Mouse (Mus musculus) megakaryocyte progenitor cell, adult 5-6 weeks (primary cell): Measurements from ENCODE around the gene Adamts20. TPM values are rescaled to one million over a fixed set of nuclear protein-coding genes. Genes with fewer than 3 reads are reported as not detected.

Source experiments
- ATAC-seq: replicated peaks from 2 replicates; pipeline ENCODE4 v1.8.0; 2016; ENCODE audit warnings: mild to moderate bottlenecking, moderate TSS enrichment, inconsistent platforms; ENCODE audit not compliant: poor library complexity
- total RNA-seq, 2 experiments: library from RNA; stranded (forward) in 1 of 2; stranded (reverse) in 1 of 2; fragments of 157-497, 149-512 nt in 1 of 2; fragments of 200-1000 nt in 1 of 2; gene quantifications; 2 replicates each; pipeline versions ENCODE4 v1.2.3 to v1.2.4; 2015 to 2017

Gene Adamts20
- total RNA-seq, 2 experiments from 2014 or later, result not detected

GRCm38 (mm10) chr15:94254091-94254860 lies 210.9 kb downstream of the Adamts20 start:
- ATAC-seq, result no peak

DNA sequence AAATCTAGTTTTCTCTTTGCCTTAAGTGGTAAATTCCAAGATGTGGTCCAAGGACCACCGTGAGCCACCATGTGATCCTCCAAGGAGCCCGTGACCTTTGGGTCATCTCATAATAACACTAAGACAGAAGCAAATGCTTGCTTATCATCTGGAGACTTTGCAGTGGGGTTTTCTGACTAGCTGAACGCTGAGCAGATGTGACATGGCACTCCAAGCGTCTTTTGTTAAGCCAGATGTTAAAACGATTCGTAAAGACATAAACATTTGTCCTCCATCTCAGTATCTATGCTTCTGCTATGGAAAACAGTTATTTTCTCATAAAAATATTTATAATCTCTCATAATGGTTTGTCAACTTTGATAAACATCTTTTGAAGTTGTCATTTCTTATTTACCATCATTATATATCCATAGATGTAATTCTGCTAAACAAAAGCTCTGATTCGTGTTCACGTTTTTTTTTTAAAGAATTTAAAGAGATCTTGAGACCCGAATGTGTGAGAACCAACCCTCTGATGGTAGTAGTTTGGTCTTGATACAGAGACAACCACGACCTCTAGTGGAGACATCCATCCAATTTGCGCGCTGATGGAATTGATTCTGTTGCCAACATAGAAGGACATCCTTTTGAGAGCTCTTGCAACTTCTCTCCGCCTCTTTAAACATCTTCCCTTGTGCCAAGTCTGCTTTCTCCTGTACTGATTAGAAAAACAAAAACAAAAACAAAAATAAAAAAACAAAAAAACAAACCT lies 212.1 kb downstream of the Adamts20 start:
- ATAC-seq, result no peak

DNA sequence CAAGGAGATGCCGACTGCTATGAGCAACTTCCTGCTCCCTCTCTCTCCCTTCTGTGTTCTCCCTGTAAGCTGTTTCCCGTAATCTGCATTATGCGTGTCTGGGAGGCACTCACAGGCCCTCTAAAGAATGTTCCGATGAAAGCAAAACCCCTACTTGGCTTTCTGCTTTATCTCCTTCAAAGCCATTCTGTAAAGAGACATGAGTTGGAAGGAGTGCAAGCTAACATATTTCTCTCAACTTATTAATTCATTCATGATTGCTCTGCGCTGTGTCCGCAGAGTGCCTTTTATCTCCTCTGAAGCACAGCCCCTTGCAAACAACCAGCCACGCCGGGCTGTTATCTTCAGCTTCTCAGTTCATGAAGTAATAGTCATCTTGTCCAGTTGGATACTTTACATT lies 215.5 kb downstream of the Adamts20 start:
- no peak for ATAC-seq

GRCm38 (mm10) chr15:94248386-94248785 lies 216.8 kb downstream of the Adamts20 start:
- ATAC-seq, result no peak

DNA sequence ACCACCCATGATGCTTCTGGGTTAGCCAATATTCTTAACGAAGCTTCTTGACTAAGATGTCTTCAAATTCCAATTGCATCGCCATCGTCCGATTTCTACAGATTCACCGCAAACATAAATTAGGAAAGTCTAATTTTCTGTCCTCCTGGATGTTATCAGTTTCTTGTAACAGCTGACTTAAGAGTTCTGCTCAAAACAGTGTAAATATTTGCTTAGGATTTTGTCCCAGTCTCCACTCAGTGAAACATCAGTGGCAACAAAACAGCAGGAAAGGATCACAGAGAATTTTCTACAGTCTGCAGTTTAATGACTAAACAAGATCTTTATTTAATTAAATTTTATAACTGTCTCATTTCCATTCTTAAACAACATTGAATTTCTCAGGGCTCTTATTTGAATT lies 218.5 kb downstream of the Adamts20 start:
- ATAC-seq, result no peak

- no peak for ATAC-seq
Measured at GRCm38 (mm10) chr15:94244336-94244735, 220.9 kb downstream of the Adamts20 start.

- no peak for ATAC-seq
Measured at GRCm38 (mm10) chr15:94242133-94242532, 223.1 kb downstream of the Adamts20 start.

- no peak for ATAC-seq
Measured at GRCm38 (mm10) chr15:94239637-94240036, 225.6 kb downstream of the Adamts20 start.

DNA sequence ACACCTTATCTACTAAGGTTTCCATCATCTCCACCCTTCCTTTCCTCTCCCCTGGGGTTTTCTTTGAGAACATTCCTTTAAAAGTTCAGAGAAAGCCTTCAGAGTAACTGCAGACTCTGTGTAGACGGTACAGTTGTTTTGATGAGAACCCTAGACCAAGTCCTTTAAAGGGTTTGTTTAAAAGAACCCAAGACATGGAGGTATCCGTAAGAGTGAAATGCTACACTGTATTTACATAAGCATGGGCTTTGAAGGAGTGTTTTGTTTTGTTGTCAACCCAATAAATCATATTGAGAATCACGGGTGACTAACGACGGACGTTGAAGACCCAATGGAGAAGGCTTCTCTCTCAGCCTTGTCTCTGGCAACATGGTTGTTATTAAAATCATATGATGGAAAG lies 226.1 kb downstream of the Adamts20 start:
- ATAC-seq, result no peak

GRCm38 (mm10) chr15:94238058-94238876 lies 227.0 kb downstream of the Adamts20 start:
- no peak for ATAC-seq

DNA sequence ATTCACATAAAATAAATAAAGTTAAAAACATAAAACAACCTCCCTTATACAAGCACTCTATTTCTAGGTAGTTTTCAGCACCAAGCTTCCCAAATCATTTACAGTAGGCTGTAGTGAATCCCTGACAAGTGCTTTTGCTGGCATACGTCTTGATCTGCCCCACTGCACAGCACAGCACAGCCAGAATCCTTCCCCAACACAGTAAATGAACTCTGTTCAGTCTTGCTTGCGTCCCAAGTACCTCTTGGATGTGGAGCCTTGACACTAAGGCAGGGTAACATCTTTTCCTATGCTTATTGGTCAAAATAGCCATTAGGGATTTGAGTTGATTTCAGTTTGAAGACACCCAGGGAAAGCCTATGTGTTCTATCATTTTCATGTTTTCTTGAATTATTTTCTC lies 228.5 kb downstream of the Adamts20 start:
- no peak for ATAC-seq

DNA sequence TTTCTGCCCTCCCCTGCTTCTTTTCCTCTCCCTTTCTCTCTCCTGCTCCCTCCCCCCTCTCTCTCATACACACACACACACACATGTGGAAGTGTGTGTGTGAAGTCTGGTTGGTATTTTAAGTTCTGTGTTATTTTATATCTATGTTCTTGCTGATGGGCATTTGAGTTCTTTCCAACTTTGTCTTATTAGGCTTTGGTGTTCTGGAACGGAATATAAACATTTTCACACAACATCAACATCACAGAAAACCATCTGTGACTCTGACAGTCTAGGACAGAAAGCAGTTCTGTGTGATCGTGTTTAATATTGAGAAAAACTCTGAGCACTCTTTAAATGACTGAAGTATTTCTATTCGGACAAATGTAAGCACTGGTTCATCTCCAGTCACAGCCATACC lies 229.1 kb downstream of the Adamts20 start:
- ATAC-seq, result no peak

GRCm38 (mm10) chr15:94235190-94235589 lies 230.0 kb downstream of the Adamts20 start:
- ATAC-seq, result no peak

DNA sequence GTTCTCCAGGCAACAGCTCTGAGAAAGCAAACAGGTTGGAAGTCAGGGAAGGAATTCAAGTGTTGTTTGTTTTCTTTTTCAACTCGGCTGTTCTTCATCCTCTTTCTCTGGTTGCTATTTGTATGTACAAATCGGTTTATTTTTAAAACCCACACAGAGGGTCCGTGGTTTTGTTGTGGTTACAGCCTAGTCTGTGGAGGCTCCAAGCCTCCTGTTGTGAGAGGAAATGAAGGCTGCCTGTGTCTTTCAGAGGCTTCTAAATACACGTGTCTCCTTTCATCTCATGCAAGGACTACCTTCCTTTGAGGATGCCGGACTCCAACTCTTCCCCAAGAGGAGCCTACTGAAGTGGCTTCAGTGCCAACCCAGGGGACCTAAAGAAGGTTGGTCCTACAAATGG lies 234.0 kb downstream of the Adamts20 start:
- 0 out of 2 replicates have a peak, but pooled peaks have one; percentile 29 for ATAC-seq

- ATAC-seq, result no peak
Measured at GRCm38 (mm10) chr15:94227388-94227787, 237.8 kb downstream of the Adamts20 start.

DNA sequence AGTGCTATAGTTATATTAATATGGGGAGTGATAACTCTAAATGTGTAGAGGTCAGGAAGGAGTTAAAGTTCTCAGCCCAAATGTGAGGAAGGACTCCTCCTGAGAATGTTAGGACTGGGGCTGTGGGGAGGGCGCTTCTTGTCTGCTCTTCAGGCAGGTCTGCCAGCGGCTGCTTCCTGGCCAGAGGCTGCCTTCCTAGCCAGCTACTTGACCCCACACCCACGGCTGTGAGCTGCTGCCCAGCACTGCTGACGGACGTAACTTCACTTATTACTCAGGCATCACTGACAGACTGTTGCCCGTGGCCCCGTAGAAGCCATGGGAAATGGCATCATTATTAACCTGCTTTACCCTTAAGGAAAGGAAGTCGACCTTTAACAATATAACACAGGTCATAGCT lies 242.1 kb downstream of the Adamts20 start:
- no peak for ATAC-seq

- ATAC-seq, result no peak
Measured at GRCm38 (mm10) chr15:94220686-94221085, 244.5 kb downstream of the Adamts20 start.
